Mouse (Mus musculus): ENCODE measurements at regions not wholly inside any gene's neighbourhood (a gene's known extent, or its start where the extent isn't known, plus 50 kb on each side); places are given as distances from the start of the nearest gene placed in this dataset.

- no peak for DNase-seq (ENCODE audit: extremely low spot score in 1 of 2, low spot score in 2 of 2)
- intact Hi-C loops (cut with DNase I), result no loop called here
These were observed 236.7 kb downstream of the Fam49a start for GRCm38 (mm10) chr12:12498621-12499020.

- no peak for DNase-seq (ENCODE audit: extremely low spot score in 1 of 2, low spot score in 2 of 2)
- intact Hi-C loops (cut with DNase I), result no loop called here
These were observed 235.4 kb downstream of the Fam49a start for GRCm38 (mm10) chr12:12497277-12497841.

GRCm38 (mm10) chr12:12496593-12497141 lies 234.7 kb downstream of the Fam49a start:
- intact Hi-C loops (cut with DNase I), result no loop called here
- peak; percentile 10 to 28 for DNase-seq (ENCODE audit: extremely low spot score in 1 of 2, low spot score in 2 of 2)

GRCm38 (mm10) chr12:12490173-12490572 lies 228.2 kb downstream of the Fam49a start:
- no peak for DNase-seq (ENCODE audit: extremely low spot score in 1 of 2, low spot score in 2 of 2)
- intact Hi-C loops (cut with DNase I), result no loop called here

- intact Hi-C loops (cut with DNase I), result no loop called here
- no peak for DNase-seq (ENCODE audit: extremely low spot score in 1 of 2, low spot score in 2 of 2)
These were observed 226.2 kb downstream of the Fam49a start for GRCm38 (mm10) chr12:12488090-12488489.

- intact Hi-C loops (cut with DNase I), result no loop called here
- no peak for DNase-seq (ENCODE audit: extremely low spot score in 1 of 2, low spot score in 2 of 2)
These were observed 224.9 kb downstream of the Fam49a start for GRCm38 (mm10) chr12:12486656-12487356.

GRCm38 (mm10) chr12:12484921-12485680 lies 223.2 kb downstream of the Fam49a start:
- intact Hi-C loops (cut with DNase I), result no loop called here
- DNase-seq (ENCODE audit: extremely low spot score in 1 of 2, low spot score in 2 of 2), result no peak

- intact Hi-C loops (cut with DNase I), result no loop called here
- no peak for DNase-seq (ENCODE audit: extremely low spot score in 1 of 2, low spot score in 2 of 2)
These were observed 218.5 kb downstream of the Fam49a start for GRCm38 (mm10) chr12:12480451-12480850.

- intact Hi-C loops (cut with DNase I), result no loop called here
- DNase-seq (ENCODE audit: extremely low spot score in 1 of 2, low spot score in 2 of 2), result no peak
These were observed 190.1 kb downstream of the Fam49a start for GRCm38 (mm10) chr12:12452086-12452485.

GRCm38 (mm10) chr12:12446768-12447167 lies 184.8 kb downstream of the Fam49a start:
- no peak for DNase-seq (ENCODE audit: extremely low spot score in 1 of 2, low spot score in 2 of 2)

GRCm38 (mm10) chr12:12446281-12446680 lies 184.3 kb downstream of the Fam49a start:
- intact Hi-C loops (cut with DNase I), result no loop called here
- DNase-seq (ENCODE audit: extremely low spot score in 1 of 2, low spot score in 2 of 2), result no peak

More at GRCm38 (mm10) chr12:12446768-12447167, 184.8 kb downstream of the Fam49a start:
- intact Hi-C loops (cut with DNase I), result no loop called here

GRCm38 (mm10) chr12:12442872-12443271 lies 180.9 kb downstream of the Fam49a start:
- intact Hi-C loops (cut with DNase I), result no loop called here
- no peak for DNase-seq (ENCODE audit: extremely low spot score in 1 of 2, low spot score in 2 of 2)

- DNase-seq (ENCODE audit: extremely low spot score in 1 of 2, low spot score in 2 of 2), result no peak
- intact Hi-C loops (cut with DNase I), result no loop called here
These were observed 174.4 kb downstream of the Fam49a start for GRCm38 (mm10) chr12:12436379-12436778.

GRCm38 (mm10) chr12:12432597-12432996 lies 170.7 kb downstream of the Fam49a start:
- intact Hi-C loops (cut with DNase I), result no loop called here
- DNase-seq (ENCODE audit: extremely low spot score in 1 of 2, low spot score in 2 of 2), result no peak

All from left cerebral cortex, postnatal 10 days (tissue).